Mouse (Mus musculus) T-helper 2 cell (primary cell): ENCODE measurements around the gene Mogat2.

Experiments
- in situ Hi-C: fragments of 300-600 bp; cut with MboI, MseI; formaldehyde crosslinking; loops from one replicate; pipeline ENCODE4 v1.15.1; 2025; ENCODE audit warnings: high pct_unique_total_duplicates

Gene Mogat2

DNA sequence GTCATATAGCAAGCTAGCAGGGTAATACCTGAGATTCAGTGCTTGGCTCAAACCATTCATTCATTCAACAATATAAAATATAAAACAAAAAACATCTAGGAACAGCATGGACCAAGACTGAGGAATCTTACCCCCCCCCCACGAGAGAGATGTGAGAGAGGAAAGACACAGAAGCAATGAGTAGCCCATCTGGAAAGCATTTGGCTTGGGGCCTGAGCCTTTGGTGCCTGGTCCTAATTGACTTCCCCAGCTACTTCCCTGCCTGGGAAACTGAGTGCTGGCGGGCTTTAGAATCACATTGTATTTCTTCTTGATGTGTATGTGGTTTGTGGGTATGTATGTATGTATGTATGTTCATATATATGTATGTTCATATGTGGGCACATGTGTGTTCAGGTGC is 2.8 kb downstream of the Mogat2 start:
- in situ Hi-C loops: no loop called here

DNA sequence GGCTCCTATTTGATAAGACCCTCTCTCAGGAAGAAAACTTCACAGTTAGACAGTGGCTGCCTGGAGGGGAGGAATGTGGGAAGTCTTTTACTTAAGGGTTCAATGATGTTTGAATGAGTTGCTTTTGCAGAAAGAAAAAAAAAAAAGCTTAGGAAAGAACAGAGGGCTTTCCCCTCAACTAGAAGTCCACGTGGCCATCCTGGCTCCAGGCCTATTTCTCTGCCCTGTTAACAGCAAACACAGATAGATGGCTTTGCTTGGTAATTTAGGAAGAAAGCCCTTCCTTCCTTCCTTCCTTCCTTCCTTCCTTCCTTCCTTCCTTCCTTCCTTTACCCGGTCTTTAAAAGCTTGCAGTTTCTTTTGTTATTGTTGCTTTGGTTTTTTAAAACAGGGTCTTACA is 3.5 kb downstream of the Mogat2 start:
- in situ Hi-C loops: no loop called here

DNA sequence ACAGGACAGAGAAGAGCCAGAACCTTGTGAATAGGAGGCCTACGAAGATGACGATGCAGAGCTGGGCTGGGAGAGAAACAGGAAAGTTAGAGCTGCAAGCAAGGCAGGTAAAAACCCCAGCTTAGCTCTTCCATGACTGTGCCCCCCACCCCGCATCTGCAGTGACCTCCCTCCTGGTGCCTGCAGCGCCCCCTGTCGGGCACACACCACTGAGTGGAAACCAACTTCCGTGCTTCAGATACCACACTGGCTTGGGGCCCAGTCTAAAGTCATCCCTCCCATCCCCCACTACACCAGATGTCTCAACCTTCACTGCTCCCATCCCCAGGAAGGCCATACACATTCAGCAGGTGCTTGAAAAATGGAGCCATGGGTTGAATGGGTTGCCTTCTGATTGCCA is 5.8 kb downstream of the Mogat2 start:
- in situ Hi-C loops: no loop called here

DNA sequence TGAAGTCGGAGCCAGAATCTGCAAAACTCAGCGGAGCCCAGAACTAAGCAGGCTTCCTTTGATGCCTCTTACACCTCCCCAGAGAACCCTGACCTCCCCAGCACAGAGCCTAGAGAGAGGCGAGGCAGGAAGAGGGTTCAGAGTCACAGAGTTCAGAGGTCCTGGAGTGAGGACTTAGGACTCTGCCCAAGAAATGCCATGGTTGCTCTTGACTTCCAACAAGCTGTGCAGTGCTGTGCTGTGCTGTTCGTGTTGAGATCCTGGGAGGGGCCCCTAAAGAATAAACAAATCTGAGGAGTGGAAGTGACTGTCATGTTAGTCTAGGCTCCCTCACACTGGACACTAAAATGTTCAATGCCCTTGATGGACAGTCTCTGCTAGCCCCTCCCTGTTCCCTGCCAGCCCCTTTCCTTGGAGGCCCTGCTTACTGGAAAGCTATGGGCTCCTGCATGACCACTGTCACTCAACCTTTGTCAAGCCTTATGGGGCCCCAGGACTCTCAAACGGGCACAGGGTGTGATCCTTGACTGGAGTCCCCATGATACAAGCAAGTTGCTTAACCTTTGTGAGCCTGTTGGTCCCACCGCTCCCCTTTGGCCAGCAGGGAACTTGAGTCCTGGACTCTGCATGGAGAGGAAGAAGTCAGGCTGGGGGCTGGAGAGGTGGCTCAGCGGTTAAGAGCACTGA is 8.2 kb downstream of the Mogat2 start:
- in situ Hi-C loops: no loop called here

DNA sequence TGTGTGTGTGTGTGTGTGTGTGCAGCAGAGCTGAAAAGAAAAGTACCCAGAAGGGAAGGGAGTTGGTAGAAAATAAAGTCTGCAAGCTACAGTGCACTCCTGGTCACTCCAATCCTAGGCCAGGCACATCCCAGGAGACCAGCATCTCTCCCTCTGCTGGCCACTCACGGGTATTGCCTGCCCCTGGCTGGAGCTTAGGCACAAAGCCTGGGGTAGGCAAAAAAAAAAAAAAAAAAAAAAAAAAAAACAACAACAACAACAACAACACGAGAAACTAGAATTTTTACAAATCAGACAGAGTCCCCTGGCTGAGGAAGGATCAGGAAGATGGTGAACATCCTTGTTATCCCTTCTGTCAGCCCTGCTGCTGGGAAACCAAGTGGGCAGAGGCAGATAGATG is 9.0 kb downstream of the Mogat2 start:
- in situ Hi-C loops: no loop called here

DNA sequence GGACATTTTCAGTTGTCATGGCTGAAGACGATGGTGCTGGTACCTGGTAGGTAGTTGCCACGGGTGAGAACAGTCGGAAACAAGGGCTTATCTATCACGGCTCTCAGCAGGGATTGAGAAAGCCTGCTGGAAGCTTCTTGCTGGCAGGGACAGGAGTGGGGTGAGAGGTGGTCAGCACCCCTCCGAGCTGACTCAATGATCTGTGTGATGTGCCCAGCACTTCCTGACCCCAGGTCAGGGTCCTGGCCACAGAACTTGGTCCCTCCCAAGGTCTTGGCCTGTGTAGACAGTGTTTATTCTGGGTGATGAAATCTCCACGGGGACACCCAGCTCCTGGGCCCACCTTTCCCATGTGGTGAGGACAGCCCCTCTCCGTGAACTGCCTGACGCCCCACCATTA is 9.6 kb downstream of the Mogat2 start:
- in situ Hi-C loops: no loop called here

DNA sequence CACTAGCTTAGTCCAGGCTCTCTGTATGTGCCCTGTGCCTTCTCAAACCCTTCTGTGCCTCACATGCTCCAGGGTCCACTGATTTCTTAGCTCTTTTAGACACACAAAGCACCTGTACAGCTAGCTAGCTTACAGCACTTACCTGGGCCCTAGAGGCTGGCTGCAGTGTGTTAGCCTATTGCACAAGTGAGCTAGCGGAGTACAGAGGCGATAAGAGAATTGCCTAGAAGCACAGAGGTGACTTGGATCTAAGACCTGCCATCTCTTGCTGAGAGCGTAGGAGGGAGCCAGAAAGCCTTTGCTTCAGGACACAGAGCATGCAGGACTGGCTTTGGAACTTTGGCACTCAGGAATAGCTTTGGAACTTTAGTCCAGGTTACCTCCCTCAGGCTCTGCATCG is 11.2 kb downstream of the Mogat2 start:
- in situ Hi-C loops: no loop called here

DNA sequence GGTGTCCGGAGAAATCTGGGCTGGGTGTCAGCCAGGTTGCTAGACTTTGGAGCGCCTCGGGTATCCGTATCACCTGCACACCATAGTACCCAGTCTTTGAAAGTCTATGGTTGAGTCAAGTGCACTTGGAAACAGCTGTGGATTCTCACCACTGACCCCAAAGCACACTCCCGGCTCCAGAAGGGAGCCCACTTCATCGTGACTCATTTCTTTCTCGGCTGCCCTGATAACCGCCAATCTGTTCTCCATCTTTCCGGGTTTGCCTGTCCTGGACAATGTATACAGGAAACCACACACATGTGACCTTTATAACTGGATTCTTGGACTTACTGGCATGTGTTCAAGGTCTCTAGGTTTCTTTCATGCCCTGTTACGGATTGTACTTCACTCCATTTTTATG is 11.8 kb downstream of the Mogat2 start:
- in situ Hi-C loops: no loop called here

DNA sequence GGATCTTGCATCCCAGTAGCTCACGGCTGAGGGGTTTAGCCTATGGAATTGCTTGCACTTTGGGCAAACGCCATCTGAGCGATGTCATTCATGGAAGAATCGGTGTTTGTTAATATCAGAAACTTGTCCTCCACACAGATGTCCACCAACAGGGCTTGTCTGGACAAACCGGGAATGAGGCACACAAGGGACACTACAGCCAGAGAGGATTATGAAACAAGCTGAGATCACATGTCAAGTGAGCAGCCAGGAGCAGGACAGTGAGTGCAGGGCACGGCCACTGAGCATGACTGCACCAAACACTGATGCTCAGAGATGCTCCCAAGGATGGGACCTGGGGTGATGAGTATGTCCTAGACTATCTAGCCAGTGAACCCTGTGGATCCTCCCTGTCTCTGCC is 13.0 kb downstream of the Mogat2 start:
- in situ Hi-C loops: no loop called here

DNA sequence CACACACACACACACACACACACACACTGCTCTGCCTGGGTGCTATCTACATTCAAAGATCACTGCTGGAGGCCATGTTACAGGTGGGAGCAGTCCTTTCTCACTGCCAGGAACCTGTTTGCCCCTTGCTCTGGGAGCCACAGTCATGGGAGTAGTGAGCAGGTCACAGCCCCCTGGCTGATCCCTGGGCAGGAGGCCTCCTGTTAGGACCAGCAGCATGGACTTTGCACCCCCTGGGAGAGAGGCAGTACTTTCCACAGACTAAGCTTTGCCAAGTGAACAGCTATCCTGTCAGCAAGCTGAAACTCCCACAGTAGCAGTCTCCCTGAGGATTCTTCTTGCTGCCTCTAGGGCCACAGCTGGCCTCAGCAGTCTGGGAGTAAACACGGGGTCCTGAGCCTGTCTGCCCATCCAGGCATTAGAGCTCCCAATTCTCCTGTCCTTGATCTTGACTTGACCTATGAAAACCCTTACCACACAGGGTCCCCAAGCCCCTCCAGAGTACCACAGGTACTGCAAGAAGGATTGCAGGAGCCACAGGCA is 13.7 kb downstream of the Mogat2 start:
- in situ Hi-C loops: no loop called here

DNA sequence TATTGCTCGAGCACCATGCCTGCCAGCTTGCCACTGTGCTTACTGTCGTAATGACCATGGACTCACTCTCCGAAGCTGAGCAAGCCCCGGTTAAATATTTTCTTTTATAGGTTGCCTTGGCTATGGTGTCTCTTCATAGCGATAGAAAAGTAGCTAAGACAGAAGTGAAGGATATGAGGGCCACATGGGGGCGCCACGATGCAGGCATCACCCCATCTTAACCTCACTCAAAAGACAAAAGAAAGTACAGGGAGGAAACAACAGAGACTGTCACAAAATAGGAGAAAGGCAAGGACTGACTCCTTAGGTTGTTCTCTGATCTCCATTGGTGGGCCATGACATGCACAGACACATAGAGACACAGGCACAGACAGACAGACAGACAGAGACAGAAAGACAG is 14.2 kb downstream of the Mogat2 start:
- in situ Hi-C loops: no loop called here

DNA sequence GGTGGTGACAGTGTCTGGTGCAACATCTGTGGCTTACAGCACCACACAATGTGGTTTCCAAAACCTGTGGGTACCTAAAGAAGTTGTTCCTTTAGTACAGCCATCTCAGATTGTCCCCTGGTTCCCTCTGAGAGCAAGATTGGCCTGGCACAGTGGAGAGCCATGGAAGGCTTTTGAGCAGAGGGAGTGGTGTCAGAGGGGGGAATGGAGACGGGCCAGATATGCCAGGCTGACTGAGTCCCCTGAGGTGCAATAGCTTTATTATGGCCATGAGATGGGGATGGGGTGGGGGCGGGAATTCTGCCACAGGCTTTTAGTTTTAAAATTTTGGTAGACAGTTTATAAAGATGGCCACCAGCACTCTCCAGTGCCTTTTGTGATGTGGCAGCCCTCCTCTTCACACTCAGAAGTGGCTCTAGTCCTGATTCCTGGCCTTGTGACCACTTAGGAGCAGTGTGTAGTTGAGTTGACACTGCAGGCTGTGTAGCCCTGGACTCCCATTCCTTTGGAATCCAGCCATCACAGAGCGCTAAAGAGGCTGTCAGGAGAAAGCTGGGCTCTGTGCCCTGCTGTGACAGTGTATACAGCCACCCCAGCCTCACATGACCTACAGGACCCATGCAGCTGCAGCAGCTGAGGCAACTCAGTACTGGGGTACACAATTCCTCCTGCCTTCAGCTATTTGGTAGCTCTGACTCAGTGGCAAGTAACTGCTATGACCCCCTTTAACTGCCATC is 20.9 kb downstream of the Mogat2 start:
- in situ Hi-C loops: no loop called here

DNA sequence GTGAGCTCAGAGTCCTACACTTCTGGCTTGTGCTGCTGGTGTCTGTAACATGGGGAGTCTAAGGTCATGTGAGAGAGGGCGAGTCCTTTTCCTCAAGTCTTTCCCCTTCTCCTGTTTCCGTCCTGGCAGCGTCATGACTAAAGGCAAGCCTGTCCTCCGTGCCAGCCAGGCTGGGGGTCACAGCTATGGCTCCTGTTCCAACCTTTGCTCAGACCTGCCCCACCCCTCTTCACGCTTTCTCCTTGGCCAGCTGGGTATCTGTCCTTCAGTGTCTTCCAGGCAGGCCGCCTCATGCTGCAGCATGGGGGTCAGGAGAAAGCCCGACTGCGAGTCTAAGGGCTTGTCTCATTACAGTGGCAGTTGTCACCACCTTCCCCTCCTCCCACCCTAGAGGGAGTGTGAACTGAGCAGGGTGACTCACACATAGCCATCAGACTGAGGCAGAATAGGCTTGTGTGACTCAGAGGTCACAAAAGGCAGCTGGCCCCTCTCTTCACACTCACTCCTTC is 23.0 kb downstream of the Mogat2 start:
- in situ Hi-C loops: no loop called here

DNA sequence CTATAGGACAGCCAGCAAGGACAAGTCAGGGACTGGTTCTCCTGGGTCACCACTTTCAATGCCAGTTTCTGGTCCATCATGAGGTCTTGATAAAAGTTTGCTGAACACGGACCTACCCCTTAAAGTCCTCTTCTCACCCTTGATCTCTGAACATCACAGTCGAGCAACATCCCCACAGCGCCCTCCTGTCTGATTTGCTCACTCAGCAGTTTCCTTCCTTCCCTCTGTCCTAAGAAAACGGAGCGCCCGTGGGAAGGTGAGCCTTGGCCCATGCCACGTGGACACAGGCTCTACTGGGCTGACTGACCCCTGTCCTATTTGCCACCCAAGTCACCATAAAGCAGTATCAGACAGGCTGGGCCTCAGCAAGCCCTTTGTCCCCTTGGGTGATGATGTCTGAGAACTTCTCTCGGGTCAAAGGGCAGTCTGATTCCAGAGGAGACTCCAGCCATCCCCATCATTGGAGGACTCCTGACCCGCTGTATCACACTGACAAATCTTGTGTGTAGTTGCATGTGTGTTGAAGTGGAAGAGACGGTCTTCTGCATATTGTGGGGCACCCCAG is 23.7 kb downstream of the Mogat2 start:
- in situ Hi-C loops: no loop called here

DNA sequence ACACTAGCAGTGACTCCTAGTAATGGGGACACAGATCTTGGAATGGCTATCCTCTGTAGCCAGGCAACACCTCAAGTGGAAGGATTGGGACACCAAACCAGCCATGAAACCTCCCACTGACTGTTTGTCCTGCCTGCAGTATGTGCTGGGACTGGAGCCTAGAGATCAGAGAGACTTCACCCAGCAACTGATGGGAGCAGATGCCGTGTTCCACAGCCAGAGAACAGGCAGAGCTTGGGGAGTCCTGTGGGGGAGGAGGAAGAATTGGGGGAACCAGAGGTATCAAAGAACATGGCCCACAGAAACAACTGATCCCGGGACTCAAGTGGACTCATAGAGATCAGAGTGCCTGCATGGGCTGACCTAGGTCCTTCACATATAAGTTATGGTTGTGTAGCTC is 24.7 kb downstream of the Mogat2 start:
- in situ Hi-C loops: no loop called here

DNA sequence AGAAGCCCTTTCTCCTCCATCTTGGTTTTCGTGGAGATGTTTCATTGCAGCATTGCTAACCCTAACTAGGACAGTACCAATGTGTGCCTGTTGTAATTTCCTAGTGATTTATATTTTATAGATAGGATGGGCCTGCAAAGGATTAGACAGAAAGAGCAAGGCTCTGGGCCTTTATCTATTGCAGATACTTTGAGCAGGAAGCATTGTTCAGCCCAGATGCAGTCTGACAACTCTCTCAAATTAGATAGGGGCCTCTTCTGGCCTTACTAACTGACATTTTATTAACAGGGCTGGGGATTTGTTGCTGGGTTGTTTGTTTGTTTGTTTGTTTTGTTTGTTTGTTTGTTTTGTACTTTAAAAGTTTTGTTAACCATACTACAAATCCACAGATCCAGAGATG is 25.4 kb downstream of the Mogat2 start:
- in situ Hi-C loops: no loop called here

DNA sequence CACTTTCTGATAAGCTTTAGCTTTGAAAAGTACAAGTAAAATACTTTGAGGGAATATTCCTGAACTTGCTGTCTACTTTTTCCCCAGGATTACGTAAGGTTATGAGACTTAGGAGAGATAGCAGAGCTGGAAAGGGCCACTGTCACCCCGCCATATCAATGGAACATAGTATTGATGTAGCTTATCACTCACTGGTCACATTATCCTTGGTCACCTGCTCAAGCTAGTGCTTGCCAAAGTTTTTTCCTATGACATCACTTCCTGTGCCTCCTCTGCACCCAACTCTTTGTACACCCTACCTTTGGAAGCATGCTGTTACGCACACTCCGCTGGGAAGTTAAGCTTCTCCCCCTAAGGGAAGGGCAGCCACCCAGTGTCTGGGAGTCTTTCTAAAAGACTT is 29.7 kb downstream of the Mogat2 start:
- in situ Hi-C loops: no loop called here

DNA sequence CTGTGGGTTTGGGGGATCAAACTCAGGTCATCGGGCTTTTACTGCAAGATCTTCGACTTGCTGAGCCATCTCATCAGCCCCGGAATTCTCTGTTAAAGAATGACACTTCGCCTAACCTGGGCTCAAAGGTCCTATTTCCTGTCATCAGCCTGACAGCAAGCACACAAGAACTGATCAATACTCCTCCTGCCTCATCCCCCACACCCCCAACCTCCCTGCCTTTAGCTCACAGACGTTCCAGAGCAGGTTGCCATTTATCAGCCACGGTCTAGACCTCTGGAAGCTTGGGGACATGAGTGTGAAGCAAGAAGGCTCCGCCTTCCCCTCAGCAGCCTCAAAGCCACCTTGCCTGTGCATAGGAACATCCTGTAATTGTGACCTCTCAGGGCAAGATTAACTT is 32.1 kb downstream of the Mogat2 start:
- in situ Hi-C loops: no loop called here

DNA sequence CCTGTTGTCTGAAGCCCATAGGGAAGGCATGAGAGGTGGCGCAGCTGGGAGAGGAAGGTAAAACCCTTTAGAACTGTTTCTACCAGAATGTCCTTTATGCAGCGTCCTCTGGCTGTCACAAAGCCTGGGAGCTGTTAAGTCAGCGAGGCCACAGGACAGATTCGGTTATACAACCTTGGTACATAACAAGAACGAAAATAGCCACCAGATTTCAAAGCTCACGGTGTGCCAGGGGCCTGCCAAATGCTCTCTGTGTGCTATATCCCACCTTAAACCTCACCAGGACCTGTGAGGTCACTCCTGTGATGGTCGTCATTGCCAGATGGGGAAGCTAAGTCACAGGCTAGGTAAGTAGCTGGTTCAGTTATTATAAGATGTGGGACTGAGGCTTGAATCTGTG is 36.3 kb downstream of the Mogat2 start:
- in situ Hi-C loops: no loop called here

DNA sequence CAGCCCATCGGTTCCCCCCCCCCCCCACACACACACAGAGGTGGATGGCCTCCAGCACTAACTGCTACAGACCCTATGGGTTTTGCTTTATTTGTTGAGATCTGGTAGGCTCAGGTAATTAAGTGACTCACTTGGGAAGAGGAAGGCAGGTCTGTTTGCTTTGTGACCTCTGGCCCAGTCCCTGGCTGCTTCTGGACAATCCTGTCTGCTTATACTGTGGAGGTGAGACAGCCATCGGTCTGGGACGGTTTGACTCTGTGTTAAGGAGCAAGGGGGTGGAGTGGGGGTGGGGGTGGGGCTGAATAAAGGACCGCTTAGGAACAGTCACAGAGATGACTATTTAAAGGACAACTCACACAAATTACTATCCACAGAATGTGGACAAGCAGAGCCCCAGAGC is 38.1 kb downstream of the Mogat2 start:
- in situ Hi-C loops: no loop called here

DNA sequence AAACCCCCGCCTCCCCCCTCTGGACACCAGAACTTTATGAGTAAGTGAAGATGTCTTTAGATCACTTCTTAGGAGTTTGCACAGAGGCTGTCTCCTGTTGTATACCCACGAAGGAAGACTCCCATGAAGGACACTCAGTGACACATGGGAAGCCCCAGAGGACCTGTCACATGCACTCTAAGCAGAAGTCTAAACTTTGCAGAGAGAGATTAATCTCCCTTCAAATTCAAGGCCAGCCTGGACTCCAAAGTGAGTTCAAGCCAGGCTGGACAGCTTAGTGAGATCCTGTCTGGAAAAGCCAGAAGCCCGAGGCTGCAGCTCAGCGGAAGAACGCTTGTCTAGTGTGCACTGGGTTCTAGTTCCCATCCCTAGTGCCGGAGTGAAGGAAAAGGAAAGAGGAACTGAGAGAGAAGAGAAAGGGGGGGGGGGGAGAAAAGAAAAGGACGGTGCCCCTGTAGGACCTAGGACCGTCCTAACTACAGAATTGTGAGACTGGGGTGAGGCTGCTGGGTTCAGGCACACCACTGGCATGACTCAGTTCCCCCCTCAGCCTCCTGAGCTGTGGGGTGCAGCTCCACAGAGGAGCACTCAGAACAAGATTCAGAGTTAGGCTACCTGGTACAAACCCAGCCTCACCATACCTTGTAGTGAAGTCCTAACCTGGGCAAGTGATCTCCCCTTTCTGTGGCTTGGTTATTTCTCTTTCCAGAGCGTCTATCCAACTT is 38.8 kb downstream of the Mogat2 start:
- in situ Hi-C loops: no loop called here

DNA sequence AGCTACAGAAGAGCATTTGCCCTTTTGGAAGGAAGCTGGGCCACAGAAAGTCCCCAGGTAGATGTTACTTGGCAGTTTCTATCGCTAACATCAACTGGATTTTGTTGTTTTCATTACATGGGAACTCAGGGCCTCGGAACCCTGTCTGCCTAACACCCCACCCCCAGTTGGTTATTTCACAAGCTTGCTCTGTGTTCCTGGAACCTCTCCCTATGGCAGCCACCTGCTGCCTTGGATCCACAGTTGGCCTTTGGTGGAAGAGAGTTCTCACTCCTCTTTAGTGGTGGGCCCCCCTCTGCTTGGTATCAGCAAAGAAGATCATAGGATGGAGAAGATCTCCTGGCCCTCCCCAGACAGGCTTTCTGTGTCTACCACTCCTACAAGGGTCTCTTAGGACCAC is 39.6 kb downstream of the Mogat2 start:
- in situ Hi-C loops: no loop called here
